Mouse (Mus musculus) forebrain, embryonic 16.5 days (tissue): ENCODE results near the gene Micu1. TPM values are rescaled to one million over a fixed set of nuclear protein-coding genes. Genes with fewer than 3 reads are reported as not detected.
A peak's percentile ranks its signal among the peaks of the same experiment; 100 is the strongest.
"Not testable (repeated sequence)": the region's sequence is repeated elsewhere in the genome, so short reads cannot be mapped to it uniquely, and the experiment has no call there.

ENCODE experiments used
- ATAC-seq: fragments of 200-750 bp; cut with Nextera tagmentation; 2 replicates; pipeline ENCODE4 v1.8.0; 2017; ENCODE audit warnings: mild to moderate bottlenecking, moderate library complexity
- H3K27ac ChIP-seq: fragments of 300-500 bp; sonication (generic); 2 replicates; pipeline ENCODE4 v1.5.1; 2014; ENCODE audit warnings: low read length, control low read depth
- H3K27me3 ChIP-seq: fragments of 300-500 bp; sonication (generic); replicated peaks from 2 replicates; pipeline ENCODE4 v1.6.1; 2014; ENCODE audit warnings: low read length; ENCODE audit not compliant: control insufficient read depth, insufficient read depth
- H3K36me3 ChIP-seq: fragments of 300-500 bp; sonication (generic); 2 replicates; pipeline ENCODE4 v1.6.1; 2014; ENCODE audit not compliant: control insufficient read depth, insufficient read depth
- H3K4me1 ChIP-seq: fragments of 300-500 bp; sonication (generic); replicated peaks from 2 replicates; pipeline ENCODE4 v1.6.1; 2014; ENCODE audit warnings: low read length; ENCODE audit not compliant: control insufficient read depth, insufficient read depth
- H3K4me2 ChIP-seq: fragments of 300-500 bp; sonication (generic); 2 replicates; pipeline ENCODE4 v1.6.1; 2014; ENCODE audit warnings: mild to moderate bottlenecking, low read length, control low read depth
- H3K4me3 ChIP-seq: fragments of 300-500 bp; sonication (generic); replicated peaks from 2 replicates; pipeline ENCODE4 v1.5.1; 2014; ENCODE audit warnings: mild to moderate bottlenecking, low read length, control low read depth
- H3K9ac ChIP-seq: fragments of 300-500 bp; sonication (generic); replicated peaks from 2 replicates; pipeline ENCODE4 v1.6.1; 2014; ENCODE audit warnings: low read depth, low read length, control low read depth
- H3K9me3 ChIP-seq: fragments of 300-500 bp; sonication (generic); 2 replicates; pipeline ENCODE4 v1.6.1; 2016; ENCODE audit warnings: low read length; ENCODE audit not compliant: control insufficient read depth
- WGBS: fragments of 180-500 bp; shearing (Covaris S2); extraction: QIAGEN DNeasy Blood & Tissue Kit; methylation state at CpG from one replicate; pipeline ENCODE4 v1.1.7; 2014; 5-methylcytosine and 5-hydroxymethylcytosine counted together
- polyA plus RNA-seq: library from polyadenylated mRNA; unstranded; fragments of >200 nt; fragmentation: Nextera tagmentation; extraction: Ambion mirVana; gene quantifications from 2 replicates; pipeline ENCODE4 v1.2.1, GENCODE M21; 2015

Gene Micu1
- polyA plus RNA-seq, 1 experiment from 2014 or later = 76.0 TPM

- 91% methylated on average over 6 of the region's 6 CpGs for WGBS
- no peak overlapping the region for H3K4me2 ChIP-seq
- H3K4me1 ChIP-seq = peaks cover 12% of the 10 kb centered on the region; the same call in 1 of the 2 replicates
- no peak for ATAC-seq
- H3K4me3 ChIP-seq = no peak overlapping the region
- no peaks in the 10 kb centered on the region for H3K9me3 ChIP-seq
- no peak overlapping the region for H3K27ac ChIP-seq
- H3K36me3 ChIP-seq = no peaks in the 10 kb centered on the region
- H3K27me3 ChIP-seq = no peaks in the 10 kb centered on the region
- H3K9ac ChIP-seq = no peak overlapping the region
Measured at GRCm38 (mm10) chr10:59862816-59863440, 160.7 kb downstream of the Micu1 start.

DNA sequence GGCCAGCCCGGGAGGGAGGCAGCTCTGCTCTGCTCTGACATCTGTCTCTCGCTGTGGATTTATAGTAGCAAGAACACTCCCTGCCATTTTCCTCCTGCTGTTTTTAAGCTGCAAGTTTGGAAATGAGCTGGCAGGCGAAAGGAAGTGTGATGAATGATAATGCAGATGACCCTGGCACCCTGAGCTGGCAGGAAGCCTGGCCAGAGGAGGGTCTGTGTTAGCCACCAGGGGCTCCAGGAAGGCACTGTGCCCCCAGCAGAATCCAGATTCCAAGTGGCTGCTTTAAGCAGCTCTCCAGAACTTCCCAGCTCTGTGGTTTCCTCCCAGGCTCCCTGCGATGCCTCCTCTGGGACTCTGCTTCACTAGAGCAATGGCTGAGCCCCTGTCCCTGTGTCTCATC is 161.3 kb downstream of the Micu1 start:
- Histone ChIP-seq H3K27ac (0 out of 2 replicates have a peak overlapping the region, but pooled peaks have one; percentile 13), H3K27me3 (no peaks in the 10 kb centered on the region), H3K4me1 (peaks cover 12% of the 10 kb centered on the region; the same call in 1 of the 2 replicates), H3K9ac (no peak overlapping the region), H3K4me2 (no peak overlapping the region), H3K36me3 (no peaks in the 10 kb centered on the region), H3K9me3 (no peaks in the 10 kb centered on the region), H3K4me3 (no peak overlapping the region)
- ATAC-seq = 0 out of 2 replicates have a peak, but pooled peaks have one; percentile 8
- WGBS = 55% methylated on average over 4 of the region's 4 CpGs

GRCm38 (mm10) chr10:59864232-59864875 is 162.1 kb downstream of the Micu1 start:
- H3K36me3 ChIP-seq = no peaks in the 10 kb centered on the region
- H3K4me2 ChIP-seq = no peak overlapping the region
- no peak overlapping the region for H3K4me3 ChIP-seq
- H3K27ac ChIP-seq = no peak overlapping the region; the same call in 1 of the 2 replicates
- WGBS = 74% methylated on average over 19 of the region's 19 CpGs
- no peaks in the 10 kb centered on the region for H3K9me3 ChIP-seq
- no peak overlapping the region for H3K9ac ChIP-seq
- H3K4me1 ChIP-seq = peaks cover 10% of the 10 kb centered on the region; the same call in 1 of the 2 replicates
- no peaks in the 10 kb centered on the region for H3K27me3 ChIP-seq
- peak; percentile 23; the same call in 1 of the 2 replicates for ATAC-seq

- ATAC-seq = peak; percentile 82
- Histone ChIP-seq H3K9ac (no peak overlapping the region), H3K4me3 (no peak overlapping the region), H3K4me2 (no peak overlapping the region), H3K9me3 (no peaks in the 10 kb centered on the region), H3K27ac (no peak overlapping the region), H3K4me1 (peaks cover 10% of the 10 kb centered on the region; the same call in 1 of the 2 replicates), H3K27me3 (no peaks in the 10 kb centered on the region), H3K36me3 (no peaks in the 10 kb centered on the region)
- 35% methylated on average over 13 of the region's 13 CpGs for WGBS
Measured at GRCm38 (mm10) chr10:59864884-59865726, 162.8 kb downstream of the Micu1 start.

DNA sequence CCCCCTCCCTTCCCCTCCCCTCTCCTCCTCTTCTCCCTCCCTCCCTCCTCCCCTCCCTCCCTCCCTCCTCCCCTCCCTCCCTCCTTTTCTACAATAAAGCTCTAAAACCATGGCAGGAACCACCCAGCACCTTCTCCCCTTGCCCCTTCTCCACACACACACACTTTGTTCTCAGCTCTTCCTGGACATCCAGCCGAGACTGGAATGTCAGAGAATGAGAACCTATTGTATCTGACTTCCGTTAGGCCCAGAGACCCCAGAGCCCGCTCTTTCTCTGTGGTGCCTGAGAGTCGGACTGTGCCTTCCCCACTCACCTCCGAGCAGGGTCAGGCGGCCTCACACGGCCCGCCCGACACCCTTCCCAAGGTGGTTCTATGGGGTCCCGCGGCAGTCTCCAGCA is 166.0 kb downstream of the Micu1 start:
- Histone ChIP-seq H3K4me2 (no peak overlapping the region), H3K36me3 (no peaks in the 10 kb centered on the region), H3K9me3 (no peaks in the 10 kb centered on the region), H3K27me3 (no peaks in the 10 kb centered on the region), H3K9ac (no peak overlapping the region), H3K4me1 (peaks cover 9% of the 10 kb centered on the region; the same call in 1 of the 2 replicates), H3K27ac (no peak overlapping the region), H3K4me3 (no peak overlapping the region)
- 54% methylated on average over 11 of the region's 11 CpGs for WGBS
- ATAC-seq = no peak

DNA sequence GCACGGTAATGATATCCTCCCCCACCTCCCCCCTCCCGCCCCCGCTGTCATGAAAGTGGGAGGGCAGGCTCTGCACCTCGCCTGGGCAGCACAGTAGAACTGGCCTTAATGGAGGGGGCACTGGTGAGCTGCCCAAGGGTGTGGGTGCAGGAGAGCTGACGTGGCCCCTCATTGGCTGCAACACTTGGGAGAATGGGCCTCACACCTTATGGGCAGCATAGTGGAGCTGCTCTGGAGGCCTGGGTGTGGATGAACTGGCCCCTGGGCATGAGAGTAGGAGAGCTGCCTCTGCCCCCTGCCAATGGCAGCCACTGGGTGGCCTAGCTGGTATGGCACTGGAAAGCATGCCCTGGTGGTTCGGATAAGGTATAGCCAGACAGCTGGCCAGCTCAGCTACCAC is 167.8 kb downstream of the Micu1 start:
- Histone ChIP-seq H3K9ac (no peak overlapping the region), H3K9me3 (no peaks in the 10 kb centered on the region), H3K4me1 (no peaks in the 10 kb centered on the region), H3K27ac (no peak overlapping the region), H3K4me2 (no peak overlapping the region), H3K4me3 (no peak overlapping the region), H3K36me3 (no peaks in the 10 kb centered on the region), H3K27me3 (no peaks in the 10 kb centered on the region)
- 92% methylated on average over 6 of the region's 6 CpGs for WGBS
- ATAC-seq = no peak

GRCm38 (mm10) chr10:59872651-59873050 is 170.4 kb downstream of the Micu1 start:
- H3K27me3 ChIP-seq, H3K9me3 ChIP-seq, H3K4me1 ChIP-seq, H3K4me2 ChIP-seq, H3K9ac ChIP-seq, H3K4me3 ChIP-seq, H3K36me3 ChIP-seq, H3K27ac ChIP-seq, ATAC-seq: not testable (repeated sequence)
- WGBS = 90% methylated on average over 4 of the region's 4 CpGs

DNA sequence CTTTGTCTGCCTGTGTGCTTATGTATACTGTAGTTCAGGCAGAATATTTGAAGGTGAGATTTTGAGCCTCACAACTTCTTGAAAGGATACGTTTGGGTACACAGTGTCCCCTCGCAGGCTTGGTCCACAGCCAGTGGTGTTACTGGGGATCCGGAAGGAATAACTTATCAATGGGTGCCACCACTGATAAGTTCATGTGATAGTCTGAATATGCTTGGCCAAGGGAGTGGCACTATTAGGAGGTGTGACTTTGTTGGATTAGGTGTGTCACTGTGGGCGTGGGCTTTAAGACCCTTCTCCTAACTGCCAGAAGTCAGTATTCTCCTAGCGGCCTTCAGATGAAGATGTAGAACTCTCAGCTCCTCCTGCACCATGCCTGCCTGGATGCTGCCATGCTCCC is 170.9 kb downstream of the Micu1 start:
- no peaks in the 10 kb centered on the region for H3K36me3 ChIP-seq
- no peak overlapping the region for H3K27ac ChIP-seq
- no peaks in the 10 kb centered on the region for H3K4me1 ChIP-seq
- WGBS = 91% methylated on average over 5 of the region's 5 CpGs
- no peak for ATAC-seq
- no peak overlapping the region for H3K4me2 ChIP-seq
- no peak overlapping the region for H3K9ac ChIP-seq
- no peaks in the 10 kb centered on the region for H3K9me3 ChIP-seq
- no peak overlapping the region for H3K4me3 ChIP-seq
- H3K27me3 ChIP-seq = no peaks in the 10 kb centered on the region

DNA sequence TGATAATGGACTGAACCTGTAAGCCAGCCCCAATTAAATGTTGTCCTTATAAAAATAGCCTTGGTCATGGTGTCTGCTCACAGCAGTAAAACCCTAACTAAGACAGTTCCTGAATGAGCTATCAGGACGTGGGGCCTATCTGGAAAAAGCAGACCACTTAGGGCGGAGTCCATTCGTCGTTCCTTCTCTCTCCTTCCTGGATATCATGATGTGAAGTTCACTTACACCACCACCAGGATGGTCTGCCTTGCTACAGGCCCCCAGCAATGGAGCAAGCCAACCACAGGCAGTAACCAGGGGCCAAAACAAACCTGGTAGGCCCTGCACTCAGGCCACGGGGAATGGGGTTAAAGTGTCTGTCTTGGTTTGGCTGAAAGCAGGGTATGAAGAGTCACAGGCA is 171.3 kb downstream of the Micu1 start:
- H3K4me3 ChIP-seq = no peak overlapping the region
- 78% methylated on average over 5 of the region's 5 CpGs for WGBS
- no peaks in the 10 kb centered on the region for H3K27me3 ChIP-seq
- H3K9ac ChIP-seq = no peak overlapping the region
- no peaks in the 10 kb centered on the region for H3K9me3 ChIP-seq
- peaks cover 1% of the 10 kb centered on the region for H3K4me1 ChIP-seq
- no peak overlapping the region for H3K27ac ChIP-seq
- ATAC-seq = no peak
- no peaks in the 10 kb centered on the region for H3K36me3 ChIP-seq
- no peak overlapping the region for H3K4me2 ChIP-seq
